Mouse (Mus musculus): ENCODE results near the gene Etv5. TPM values are rescaled to one million over a fixed set of nuclear protein-coding genes. Genes with fewer than 3 reads are reported as not detected.

The Etv5 gene
- total RNA-seq, 1 experiment from 2014 or later = 3.3 TPM

DNA sequence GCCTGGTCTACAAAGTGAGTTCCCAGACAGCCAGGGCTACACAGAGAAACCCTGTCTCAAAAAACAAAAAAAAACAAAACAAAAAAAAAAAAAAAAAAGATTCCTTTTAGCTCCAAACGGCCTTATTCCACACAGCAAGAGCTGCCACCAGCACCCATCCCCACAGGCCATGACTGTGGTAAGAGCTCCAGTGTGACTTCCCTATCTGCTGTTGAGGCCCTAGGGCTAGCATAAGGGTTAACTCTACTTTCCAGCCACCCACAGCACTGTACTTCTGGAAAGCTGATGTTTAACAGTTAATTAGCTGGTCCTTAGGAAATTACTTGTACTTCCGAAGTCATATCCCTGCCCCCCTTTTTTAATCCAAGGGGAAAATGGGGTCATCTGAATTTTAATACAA is 8.2 kb downstream of the Etv5 start:
- peak; percentile 62 for ATAC-seq (replicated peaks; ENCODE audit: low read depth, poor library complexity, severe bottlenecking)

DNA sequence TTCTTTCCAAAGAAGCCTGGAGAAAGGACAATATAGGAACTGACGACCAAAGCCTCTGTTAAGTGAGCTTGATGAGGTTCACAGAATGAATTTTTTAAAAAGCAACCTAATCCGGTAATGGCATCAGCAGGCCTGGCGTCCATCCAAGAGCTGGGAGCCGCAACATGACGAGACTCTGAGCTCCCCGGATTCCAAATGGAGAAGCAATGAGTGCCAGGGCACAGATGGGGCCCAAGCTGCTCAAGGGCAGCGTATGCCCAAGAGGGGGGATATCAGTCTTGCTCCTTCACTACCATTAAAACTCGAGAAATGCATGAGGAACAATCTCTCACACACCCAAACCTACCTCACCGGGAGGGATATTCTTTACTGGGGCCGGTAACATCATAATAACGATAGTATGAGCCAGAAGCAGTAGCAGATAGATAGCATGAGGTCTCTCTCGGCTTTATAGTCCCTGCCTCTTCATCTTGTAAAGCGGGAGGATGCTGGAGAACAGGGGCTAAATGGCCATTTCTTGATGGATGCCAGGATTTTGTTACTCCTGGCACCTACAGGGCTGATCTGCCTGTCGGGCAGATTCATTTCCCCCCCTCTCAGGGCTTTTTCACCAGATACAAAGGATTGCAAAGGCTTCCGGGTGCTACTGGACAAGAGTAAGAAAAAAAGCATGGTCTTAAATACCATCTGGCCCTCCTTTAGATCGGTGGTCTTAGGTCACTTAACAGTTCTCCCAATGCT is 9.1 kb downstream of the Etv5 start:
- no peak for ATAC-seq (replicated peaks; ENCODE audit: low read depth, poor library complexity, severe bottlenecking)

GRCm38 (mm10) chr16:22429377-22429776 is 10.1 kb downstream of the Etv5 start:
- ATAC-seq (replicated peaks; ENCODE audit: low read depth, poor library complexity, severe bottlenecking) = no peak

- peak; percentile 72 for ATAC-seq (replicated peaks; ENCODE audit: low read depth, poor library complexity, severe bottlenecking)
These were observed 10.6 kb downstream of the Etv5 start for GRCm38 (mm10) chr16:22428853-22429341.

- no peak for ATAC-seq (replicated peaks; ENCODE audit: low read depth, poor library complexity, severe bottlenecking)
These were observed 12.7 kb downstream of the Etv5 start for GRCm38 (mm10) chr16:22426866-22427265.

DNA sequence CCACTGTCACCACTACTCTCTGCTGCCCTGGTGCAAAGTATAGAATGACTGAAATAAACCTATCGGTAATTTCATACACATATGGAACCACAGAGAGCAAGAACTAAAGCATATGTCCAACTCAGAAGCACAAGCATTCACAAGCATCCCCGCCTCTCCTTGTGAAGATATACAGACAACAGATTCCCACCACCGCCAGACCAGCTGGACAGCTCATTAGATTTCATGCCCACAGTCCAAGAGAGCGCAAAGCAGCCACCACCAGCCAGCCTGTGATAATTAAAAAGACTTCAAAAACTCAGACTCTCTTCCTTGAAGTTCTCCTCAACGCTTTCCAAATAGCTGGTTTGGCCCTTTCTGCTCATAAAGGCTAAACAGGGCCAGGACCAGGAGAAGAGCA is 17.3 kb downstream of the Etv5 start:
- ATAC-seq (replicated peaks; ENCODE audit: low read depth, poor library complexity, severe bottlenecking) = no peak

DNA sequence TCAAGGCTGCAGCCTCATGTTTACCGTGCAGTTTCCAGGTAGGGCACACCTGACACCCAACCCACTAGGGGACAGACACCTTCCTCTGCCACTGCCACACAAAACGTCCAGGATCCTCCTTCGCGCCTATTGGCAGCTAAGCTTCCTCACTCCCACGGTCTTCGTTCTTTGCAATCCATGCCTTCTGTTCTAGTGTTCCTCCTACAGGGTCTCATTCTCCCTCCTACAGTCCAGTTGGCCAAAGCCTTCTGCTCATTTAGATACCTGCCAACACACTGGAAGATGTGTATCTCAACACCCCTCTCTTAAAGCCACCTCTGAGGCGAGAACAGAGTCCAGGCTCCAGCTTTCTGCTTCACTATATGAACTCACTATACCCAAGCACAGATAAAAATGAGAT is 21.6 kb downstream of the Etv5 start:
- ATAC-seq (replicated peaks; ENCODE audit: low read depth, poor library complexity, severe bottlenecking) = no peak

- ATAC-seq (replicated peaks; ENCODE audit: low read depth, poor library complexity, severe bottlenecking) = no peak
These were observed 22.5 kb downstream of the Etv5 start for GRCm38 (mm10) chr16:22417044-22417443.

GRCm38 (mm10) chr16:22416140-22416848 is 23.2 kb downstream of the Etv5 start:
- no peak for ATAC-seq (replicated peaks; ENCODE audit: low read depth, poor library complexity, severe bottlenecking)

DNA sequence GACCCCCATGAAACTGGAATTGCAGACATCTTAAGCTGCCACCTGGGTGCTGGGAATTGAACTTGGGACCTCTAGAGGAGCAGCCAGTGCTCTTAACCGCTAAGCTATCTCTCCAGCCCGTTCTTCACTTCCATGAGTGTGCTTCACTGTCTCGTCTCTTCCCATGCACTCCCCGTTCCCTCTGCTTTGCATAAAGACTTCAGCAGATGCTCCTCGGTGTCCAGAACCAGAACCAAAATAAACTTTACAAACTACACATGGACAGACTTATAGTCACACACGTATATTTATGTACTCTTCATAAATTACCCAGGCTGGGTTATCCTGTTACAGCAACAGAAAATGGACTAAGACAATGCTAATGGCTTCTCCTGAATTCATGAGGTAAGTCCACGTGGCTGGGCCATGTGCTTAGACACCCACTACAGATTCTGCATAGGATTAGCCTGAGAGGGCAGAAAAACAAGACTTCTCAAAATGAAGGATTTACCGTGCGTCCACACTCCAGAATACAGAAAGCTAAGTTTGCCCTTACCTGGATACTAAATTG is 25.2 kb downstream of the Etv5 start:
- ATAC-seq (replicated peaks; ENCODE audit: low read depth, poor library complexity, severe bottlenecking) = no peak

- ATAC-seq (replicated peaks; ENCODE audit: low read depth, poor library complexity, severe bottlenecking) = no peak
These were observed 26.9 kb downstream of the Etv5 start for GRCm38 (mm10) chr16:22412459-22413229.

- 0 out of 2 replicates have a peak, but pooled peaks have one; percentile 22 for ATAC-seq (replicated peaks; ENCODE audit: low read depth, poor library complexity, severe bottlenecking)
These were observed 27.8 kb downstream of the Etv5 start for GRCm38 (mm10) chr16:22411764-22412163.

GRCm38 (mm10) chr16:22410000-22410399 is 29.5 kb downstream of the Etv5 start:
- peak; percentile 47; the same call in 1 of the 2 replicates for ATAC-seq (replicated peaks; ENCODE audit: low read depth, poor library complexity, severe bottlenecking)

DNA sequence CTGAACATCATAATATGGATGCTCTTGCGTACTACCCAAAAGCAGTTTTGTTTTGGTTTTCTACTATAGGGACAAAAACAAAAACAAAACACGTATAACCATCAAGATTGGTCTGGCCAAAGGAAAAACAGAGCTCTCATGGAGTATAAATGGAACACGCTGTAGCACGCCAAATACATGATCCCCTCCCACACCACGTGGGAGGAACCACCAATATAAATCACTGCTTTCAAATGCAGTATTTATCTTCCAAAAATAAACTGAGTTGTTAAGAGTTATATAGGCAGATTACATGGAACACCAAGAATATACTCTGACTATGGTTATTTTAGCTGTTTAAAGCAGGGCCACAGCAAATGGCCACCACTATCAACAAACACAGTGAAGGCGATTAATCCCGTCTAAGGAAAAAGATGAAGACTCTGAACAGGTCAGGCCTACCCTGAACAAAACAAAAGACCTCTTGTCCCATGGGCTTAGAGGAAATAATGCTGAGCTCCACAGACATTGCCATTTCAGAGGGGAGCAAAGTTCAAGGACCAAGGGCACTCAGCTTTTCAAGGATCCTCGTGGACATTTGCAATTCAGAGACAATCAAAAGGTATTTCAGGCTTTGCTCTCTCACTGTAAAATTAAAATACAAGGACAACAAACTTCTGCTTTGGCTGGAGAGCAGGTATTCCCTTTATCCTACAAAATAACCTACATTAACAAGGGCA is 30.7 kb downstream of the Etv5 start:
- no peak for ATAC-seq (replicated peaks; ENCODE audit: low read depth, poor library complexity, severe bottlenecking)

GRCm38 (mm10) chr16:22406747-22407146 is 32.8 kb downstream of the Etv5 start:
- no peak for ATAC-seq (replicated peaks; ENCODE audit: low read depth, poor library complexity, severe bottlenecking)

GRCm38 (mm10) chr16:22406050-22406449 is 33.5 kb downstream of the Etv5 start:
- no peak for ATAC-seq (replicated peaks; ENCODE audit: low read depth, poor library complexity, severe bottlenecking)

- no peak for ATAC-seq (replicated peaks; ENCODE audit: low read depth, poor library complexity, severe bottlenecking)
These were observed 34.0 kb downstream of the Etv5 start for GRCm38 (mm10) chr16:22405492-22405891.

- ATAC-seq (replicated peaks; ENCODE audit: low read depth, poor library complexity, severe bottlenecking) = no peak
These were observed 35.8 kb downstream of the Etv5 start for GRCm38 (mm10) chr16:22403715-22404114.

- ATAC-seq (replicated peaks; ENCODE audit: low read depth, poor library complexity, severe bottlenecking) = no peak
These were observed 36.9 kb downstream of the Etv5 start for GRCm38 (mm10) chr16:22402600-22402999.

- no peak for ATAC-seq (replicated peaks; ENCODE audit: low read depth, poor library complexity, severe bottlenecking)
These were observed 39.3 kb downstream of the Etv5 start for GRCm38 (mm10) chr16:22400226-22400625.

All from common myeloid progenitor, adult 5-6 weeks (primary cell).